Mouse (Mus musculus) lung, postnatal 25 days (tissue): Measurements from ENCODE around the gene Olfr612.
"Not testable (repeated sequence)": the region's sequence is repeated elsewhere in the genome, so short reads cannot be mapped to it uniquely, and the experiment has no call there.

Source experiments
- DNase-seq: peaks from one replicate; pipeline ENCODE4 v3.0.0; 2022; ENCODE audit warnings: low spot score

Gene Olfr612

DNA sequence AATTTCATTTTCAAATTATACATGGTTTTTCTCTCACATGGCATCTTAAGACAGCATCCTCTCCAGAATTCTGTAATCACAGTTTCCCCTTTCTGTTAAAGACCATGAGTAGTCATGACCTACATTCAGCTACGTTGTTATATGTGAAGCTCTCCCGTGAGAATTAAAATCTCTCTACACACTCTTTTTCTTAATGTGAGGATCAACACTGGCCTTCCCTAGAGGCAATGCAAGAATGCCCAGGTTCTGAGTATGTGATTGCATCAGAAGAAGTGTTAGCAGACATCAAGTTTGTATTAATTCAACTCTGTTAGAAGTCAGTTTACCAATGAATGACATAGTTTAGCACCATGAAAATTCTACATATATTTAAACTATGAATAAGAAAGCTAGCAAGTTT lies at the start of gene Olfr612:
Olfr612 (minus strand) TSS at position 101 of the 400 bp plus-strand sequence.
- not testable (repeated sequence) for DNase-seq

DNA sequence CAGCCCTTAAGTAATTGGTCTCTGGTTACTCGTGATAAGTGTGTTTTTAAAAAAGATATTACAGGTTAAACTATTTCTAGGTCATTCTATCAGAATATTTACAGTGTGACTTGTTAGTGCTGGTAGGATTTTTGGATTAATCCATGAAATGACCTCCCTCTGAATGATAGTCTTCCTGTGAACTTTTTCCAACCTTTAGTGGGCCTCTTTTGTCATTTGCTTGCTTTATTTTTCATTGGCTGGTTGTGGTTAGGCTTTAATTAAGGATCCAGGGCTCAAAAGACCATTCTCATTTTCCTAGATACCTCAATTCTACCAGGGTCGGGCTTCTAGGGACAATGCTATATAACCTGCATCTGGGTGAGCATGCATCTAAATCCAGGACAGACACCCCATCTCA lies 47.3 kb upstream of the Olfr612 start, which contains the start of gene Olfr618:
Olfr618 (plus strand) TSS at position 301 of the 400 bp plus-strand sequence.
- no peak for DNase-seq

DNA sequence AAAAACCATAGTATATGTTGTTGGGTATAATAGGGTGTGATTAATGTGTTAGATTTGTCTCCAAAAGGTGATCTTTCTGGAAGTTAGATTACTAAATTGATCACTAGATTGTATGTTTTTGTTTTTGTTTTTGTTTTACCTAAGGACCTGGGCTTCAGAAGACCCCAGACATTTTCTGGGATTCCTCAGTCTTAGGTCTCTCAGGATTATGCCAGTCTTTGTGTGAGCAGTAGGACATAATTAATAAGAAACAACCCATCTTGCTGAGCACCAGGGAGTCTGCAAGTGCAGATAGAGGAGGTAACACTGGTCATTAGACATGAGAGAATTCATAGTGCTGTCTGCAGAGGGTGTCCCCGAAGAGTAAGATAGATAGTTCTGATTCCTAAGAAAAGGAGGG lies 30.2 kb upstream of the Olfr612 start, which contains the start of gene Olfr617:
Olfr617 (plus strand) TSS at position 301 of the 400 bp plus-strand sequence.
- no peak for DNase-seq

DNA sequence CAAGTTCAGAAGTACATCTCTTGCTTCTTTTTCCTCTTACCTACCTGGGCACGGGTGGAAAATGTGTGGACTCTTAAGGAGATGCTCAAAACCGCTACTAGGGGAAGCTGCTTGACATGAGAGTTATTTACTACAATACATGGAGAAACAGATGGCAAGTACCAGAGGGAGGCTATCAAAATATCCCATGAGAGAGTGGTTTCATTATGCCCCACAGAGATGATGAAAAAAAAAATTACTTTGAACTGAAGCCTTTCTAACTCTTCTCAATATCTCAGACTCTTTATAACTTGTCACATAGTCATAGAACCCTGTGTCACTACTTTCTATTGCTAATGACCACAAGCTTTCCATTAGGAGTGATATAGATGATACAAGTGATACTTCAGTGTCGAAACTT lies 26.5 kb upstream of the Olfr612 start, which contains the start of gene Olfr616:
Olfr616 (minus strand) TSS at position 101 of the 400 bp plus-strand sequence.
- DNase-seq, result no peak

DNA sequence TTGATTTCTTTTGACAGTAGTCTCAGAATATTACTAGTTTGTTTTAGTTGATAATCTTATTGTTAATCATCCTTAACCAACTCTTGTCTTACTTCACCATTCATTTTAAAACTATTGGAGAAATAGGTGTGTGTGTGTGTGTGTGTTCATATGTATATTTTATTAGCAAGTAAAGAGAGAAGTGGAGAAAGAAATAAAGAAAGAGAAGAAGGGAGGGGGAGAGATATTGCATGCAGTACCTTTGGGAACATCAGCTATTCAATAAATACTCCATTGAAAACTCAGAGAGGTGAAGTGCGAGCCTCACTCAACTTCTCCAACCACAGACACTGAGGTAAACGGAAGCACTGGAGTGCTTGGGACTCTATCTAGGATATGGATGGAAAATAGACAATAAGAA lies 13.3 kb upstream of the Olfr612 start, which contains the start of gene Olfr615:
Olfr615 (plus strand) TSS at position 301 of the 400 bp plus-strand sequence.
- no peak for DNase-seq

DNA sequence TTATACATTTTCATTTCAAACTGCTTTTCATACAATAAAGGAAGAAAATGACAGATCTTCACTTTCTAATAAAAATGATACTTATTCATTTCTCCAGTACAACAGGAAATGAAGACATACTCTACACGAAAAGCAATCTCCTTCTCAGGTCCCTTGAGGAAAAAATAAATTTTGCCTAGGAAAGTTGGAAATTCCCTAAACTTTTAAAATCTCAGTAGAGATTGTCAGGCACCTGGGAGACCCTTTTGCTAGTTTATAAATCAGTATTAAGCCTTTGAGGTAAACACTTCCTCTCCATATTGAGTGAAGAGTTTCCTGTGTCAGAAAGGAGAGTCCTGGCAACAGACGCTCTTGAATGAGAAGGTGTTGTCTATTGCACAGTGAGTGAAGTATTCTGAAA lies 5.3 kb upstream of the Olfr612 start, which contains the start of gene Olfr613:
Olfr613 (plus strand) TSS at position 301 of the 400 bp plus-strand sequence.
- no peak for DNase-seq

DNA sequence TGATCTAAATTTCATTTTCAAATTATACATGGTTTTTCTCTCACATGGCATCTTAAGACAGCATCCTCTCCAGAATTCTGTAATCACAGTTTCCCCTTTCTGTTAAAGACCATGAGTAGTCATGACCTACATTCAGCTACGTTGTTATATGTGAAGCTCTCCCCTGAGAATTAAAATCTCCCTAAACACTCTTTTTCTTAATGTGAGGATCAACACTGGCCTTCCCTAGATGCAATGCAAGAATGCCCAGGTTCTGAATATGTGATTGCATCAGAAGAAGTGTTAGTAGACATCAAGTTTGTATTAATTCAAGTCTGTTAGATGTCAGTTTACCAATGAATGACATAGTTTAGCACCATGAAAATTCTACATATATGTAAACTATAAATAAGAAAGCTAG lies 21.8 kb downstream of the Olfr612 start, which contains the start of gene Olfr611:
Olfr611 (minus strand) TSS at position 101 of the 400 bp plus-strand sequence.
- not testable (repeated sequence) for DNase-seq

DNA sequence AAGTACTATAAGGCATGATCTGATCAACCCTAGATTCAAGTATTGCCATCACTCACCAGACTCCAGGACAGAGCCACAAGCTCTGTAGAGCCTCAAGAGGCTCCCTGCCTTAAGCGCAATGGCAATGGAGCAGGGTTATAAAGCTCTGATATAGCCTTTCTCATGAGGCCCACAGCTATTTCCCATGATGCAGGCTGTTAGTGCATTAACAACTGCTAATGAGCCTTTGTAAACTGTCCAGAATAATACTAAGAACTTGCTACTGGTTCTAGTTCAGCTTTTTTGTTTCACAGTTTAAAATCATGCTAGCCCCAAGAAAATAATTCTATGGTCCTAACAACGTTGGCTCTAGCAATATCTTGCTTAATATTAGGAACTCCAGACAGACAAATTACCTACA lies 30.5 kb downstream of the Olfr612 start, which contains the start of gene Olfr610:
Olfr610 (minus strand) TSS at position 101 of the 400 bp plus-strand sequence.
- DNase-seq, result no peak

DNA sequence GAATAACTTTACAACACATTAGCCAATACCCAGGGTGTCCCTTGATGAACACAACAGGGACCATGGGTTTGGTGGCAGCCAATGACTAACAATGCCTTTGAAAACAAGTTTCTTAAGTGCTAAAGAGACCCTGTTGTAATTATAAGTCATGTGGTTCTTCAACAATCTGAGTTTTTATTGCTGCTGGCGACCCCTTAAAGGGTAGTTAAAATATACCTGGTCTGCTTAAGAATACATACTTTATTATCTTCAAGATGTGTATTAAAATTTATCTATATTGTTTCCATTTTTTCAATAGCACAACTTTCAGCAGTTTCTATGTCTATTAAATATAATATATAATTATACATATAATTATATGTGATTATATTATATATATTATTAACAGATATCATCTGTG lies 44.6 kb downstream of the Olfr612 start, which contains the start of gene Olfr609:
Olfr609 (minus strand) TSS at position 101 of the 400 bp plus-strand sequence.
- no peak for DNase-seq
